Mouse (Mus musculus): ENCODE measurements around the gene Dnpep. TPM values are rescaled to one million over a fixed set of nuclear protein-coding genes. Genes with fewer than 3 reads are reported as not detected.

Dnpep gene
- 33.1 and 39.0 TPM in 2 replicates for total RNA-seq (2017)

DNA sequence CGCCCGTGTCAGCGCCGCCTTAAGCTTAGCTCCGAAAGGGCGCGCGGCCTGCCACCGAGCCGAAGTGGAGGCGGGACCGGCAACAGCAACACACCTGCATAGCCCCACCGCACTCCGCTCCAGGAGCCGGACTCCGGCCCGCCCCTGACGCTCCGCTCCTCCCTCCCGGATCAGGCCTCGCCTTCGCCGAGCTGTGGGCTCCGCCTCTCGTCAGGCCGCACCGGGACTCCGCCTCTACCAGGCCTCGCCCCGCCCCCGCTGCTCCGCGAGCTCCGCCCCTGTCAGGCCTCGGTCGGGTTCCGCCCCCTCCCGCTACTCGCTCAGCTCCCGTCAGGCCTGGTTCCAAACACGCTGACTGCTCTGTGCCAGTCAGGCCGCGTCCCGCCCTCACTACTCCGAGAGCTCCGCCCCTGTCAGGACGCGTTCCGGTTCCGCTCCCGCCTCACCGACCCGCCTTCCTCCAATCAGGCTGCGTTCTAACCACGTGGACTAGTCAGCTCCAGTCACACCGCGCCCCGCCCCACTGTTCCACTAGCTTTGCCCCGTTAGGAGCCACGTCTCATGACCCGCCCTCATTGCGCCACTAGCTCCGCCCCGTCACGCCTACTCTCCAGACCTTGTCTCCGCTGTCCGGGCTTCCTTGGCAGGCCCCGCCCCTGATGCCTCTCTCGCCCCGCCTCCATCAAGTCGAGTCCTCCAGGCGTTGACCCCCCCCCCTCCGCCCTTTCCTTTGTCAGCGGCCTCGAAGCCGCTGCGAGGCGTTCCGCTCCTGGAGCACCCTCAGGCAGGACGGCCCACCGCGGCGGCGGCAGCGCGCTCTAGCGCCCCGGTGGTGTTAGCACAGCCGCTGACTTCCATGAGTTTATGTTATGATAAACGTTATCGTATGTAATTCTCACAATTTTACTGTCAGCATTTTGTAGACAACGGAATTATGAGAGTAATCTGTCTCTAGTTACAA, at the start of gene Dnpep:
Gene Dnpep, minus strand, starts transcription at position 750 of the 961 bp plus-strand sequence.
- ATAC-seq (ENCODE audit: extremely low read depth, insufficient number of reproducible peaks, low FRiP score, poor library complexity, severe bottlenecking), result peak; percentile 85

DNA sequence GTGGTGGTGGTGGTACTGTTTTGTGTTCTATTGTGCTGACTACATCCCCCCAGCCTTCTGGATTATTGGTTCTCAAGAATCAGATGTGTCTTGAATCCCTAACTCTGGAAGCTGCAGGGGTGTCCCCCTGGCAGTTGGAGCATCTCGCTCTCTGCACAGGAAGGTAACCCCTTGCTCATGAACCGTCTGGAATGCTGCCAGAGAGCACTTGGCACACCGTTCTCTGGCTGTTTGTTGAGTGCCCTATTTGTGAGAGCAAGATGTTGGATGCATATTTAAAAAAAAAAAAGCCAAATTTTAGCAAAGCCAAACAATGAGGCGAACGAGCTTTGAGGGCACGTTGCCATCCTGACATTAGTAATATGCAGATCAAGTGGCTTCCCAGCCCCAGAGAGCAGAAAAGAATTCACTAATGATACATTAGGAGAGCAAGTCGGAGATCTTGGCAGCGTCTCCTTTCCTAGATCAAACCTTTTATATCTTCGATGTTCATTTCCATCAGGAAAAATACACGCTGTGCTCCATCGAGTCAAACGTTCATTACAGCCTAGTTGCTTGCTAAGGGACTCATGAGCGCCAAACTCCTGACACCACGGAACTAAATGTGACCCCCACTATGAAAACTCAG, 47.8 kb upstream of the Dnpep start:
- no peak for ATAC-seq (ENCODE audit: extremely low read depth, insufficient number of reproducible peaks, low FRiP score, poor library complexity, severe bottlenecking)

DNA sequence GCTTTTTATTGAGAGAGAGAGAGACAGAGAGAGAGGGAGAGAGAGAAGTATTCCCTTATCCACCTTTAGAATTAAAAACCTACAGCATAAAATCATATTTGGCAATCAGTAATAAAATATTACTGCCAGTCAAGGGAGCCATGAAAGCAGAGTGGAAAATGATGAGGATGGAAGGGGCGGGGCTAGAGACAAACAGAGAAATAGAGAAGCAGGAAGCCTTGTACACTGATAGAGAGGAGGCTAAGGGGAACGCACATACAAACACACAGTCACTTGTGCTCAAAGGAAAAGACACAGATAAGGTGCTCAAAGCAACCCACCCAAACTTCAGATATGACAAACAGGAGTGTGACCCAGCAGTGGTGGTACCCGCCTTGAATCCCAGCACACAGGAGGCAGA, 46.1 kb upstream of the Dnpep start:
- ATAC-seq (ENCODE audit: extremely low read depth, insufficient number of reproducible peaks, low FRiP score, poor library complexity, severe bottlenecking), result no peak

DNA sequence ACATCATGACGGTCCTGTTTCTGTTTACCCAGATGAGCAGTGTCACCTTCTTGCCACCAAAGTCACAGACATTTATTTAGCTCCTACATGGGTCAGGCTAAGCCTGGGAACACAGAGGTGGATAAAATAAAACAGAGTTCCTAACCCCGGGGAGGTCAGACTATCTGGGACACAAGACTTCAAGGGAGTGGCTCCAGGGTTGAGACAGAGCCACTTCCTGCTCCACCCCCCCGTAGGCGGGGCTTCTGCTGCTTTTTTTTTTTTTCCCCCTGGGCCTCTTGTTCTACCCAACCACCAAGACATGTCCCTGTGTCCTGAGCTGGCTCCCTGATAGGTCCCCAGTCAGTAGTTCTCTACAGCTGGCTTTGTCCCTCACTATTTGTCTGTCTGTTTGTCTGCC, 44.0 kb upstream of the Dnpep start:
- ATAC-seq (ENCODE audit: extremely low read depth, insufficient number of reproducible peaks, low FRiP score, poor library complexity, severe bottlenecking), result no peak

DNA sequence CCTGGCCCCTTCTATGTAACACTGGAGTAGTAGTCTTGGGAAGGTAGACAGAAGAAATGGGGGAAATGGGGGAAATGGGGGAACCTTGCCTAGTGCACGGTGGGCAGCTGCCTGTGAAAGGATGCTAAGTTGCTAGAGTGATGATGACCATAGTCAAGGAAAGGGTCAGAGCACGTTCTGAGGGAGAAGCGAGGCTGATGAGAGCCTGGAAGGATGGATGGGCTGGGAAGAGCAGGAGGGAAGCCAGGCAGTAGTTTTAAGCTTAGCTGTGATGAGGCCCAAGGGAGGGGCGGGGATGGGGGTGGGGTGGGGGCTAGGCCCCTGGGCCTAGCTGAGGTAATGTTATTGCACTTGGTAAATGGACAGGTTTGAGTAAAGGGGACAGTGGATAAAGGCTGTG, 43.3 kb upstream of the Dnpep start:
- ATAC-seq (ENCODE audit: extremely low read depth, insufficient number of reproducible peaks, low FRiP score, poor library complexity, severe bottlenecking), result no peak

DNA sequence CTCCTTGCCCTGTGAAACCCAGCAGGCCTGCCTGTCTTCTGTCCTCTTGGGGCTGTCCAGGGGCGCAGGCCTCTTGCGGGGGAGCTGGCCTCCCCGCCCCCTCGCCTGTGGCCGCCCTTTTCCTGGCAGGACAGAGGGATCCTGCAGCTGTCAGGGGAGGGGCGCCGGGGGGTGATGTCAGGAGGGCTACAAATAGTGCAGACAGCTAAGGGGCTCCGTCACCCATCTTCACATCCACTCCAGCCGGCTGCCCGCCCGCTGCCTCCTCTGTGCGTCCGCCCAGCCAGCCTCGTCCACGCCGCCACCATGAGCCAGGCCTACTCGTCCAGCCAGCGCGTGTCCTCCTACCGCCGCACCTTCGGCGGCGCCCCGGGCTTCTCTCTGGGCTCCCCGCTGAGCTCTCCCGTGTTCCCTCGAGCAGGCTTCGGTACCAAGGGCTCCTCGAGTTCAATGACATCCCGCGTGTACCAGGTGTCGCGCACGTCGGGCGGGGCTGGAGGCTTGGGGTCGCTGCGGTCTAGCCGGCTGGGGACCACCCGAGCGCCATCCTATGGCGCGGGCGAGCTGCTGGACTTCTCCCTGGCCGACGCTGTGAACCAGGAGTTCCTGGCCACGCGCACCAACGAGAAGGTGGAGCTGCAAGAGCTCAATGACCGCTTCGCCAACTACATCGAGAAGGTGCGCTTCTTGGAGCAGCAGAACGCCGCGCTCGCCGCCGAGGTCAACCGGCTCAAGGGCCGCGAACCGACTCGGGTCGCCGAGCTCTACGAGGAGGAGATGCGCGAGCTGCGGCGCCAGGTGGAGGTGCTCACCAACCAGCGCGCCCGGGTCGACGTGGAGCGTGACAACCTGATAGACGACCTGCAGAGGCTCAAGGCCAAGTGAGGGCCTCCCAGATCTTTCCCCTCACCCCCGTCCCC, 42.6 kb upstream of the Dnpep start, which contains the start of gene Des:
Gene Des, plus strand, starts transcription at position 218 of the 920 bp plus-strand sequence.
- ATAC-seq (ENCODE audit: extremely low read depth, insufficient number of reproducible peaks, low FRiP score, poor library complexity, severe bottlenecking), result no peak

DNA sequence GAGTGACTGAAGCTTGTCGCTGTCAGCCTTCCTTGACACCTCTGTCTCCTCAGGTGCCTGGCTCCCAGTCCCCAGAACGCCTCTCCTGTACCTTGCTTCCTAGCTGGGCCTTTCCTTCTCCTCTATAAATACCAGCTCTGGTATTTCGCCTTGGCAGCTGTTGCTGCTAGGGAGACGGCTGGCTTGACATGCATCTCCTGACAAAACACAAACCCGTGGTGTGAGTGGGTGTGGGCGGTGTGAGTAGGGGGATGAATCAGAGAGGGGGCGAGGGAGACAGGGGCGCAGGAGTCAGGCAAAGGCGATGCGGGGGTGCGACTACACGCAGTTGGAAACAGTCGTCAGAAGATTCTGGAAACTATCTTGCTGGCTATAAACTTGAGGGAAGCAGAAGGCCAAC, 41.6 kb upstream of the Dnpep start:
- ATAC-seq (ENCODE audit: extremely low read depth, insufficient number of reproducible peaks, low FRiP score, poor library complexity, severe bottlenecking), result no peak

DNA sequence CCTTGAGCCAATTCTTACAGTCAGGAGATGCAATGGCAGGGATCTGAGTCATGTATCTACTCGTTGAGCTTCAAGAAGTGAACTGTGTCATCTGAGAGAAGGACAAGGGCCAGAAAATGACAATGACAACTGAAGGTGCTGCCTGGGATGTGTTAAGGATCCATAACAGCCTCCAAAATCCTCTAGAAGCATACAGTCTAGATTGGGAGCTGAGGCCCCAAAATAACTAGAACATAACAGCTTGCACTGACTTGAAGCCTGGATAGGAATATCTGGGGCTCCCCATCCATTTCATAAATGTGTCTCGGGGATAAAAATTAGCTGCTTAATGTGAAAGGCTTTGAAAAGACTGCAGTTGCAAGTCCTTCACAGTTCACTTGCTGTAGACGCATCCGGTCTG, 40.2 kb upstream of the Dnpep start:
- ATAC-seq (ENCODE audit: extremely low read depth, insufficient number of reproducible peaks, low FRiP score, poor library complexity, severe bottlenecking), result no peak

DNA sequence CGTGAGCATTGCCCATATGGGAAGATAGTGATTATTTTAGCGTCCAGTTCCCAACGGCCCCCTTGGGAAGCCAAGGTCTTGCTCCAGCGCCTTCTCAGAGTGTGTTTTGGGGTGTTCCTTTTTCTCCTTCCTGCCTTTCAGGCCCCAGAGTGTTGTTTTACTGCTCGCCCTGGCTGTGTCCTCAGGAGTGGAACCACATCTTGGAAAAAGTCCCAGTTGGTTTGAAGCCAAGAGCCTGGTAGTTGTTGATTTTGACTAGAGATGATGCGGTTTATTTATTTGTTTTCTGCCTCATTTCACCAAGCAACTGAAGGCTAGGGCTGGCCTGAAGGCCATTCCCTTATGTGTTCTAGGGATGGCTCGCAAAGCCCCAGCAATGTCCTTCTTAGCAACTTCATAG, 39.5 kb upstream of the Dnpep start:
- ATAC-seq (ENCODE audit: extremely low read depth, insufficient number of reproducible peaks, low FRiP score, poor library complexity, severe bottlenecking), result no peak

DNA sequence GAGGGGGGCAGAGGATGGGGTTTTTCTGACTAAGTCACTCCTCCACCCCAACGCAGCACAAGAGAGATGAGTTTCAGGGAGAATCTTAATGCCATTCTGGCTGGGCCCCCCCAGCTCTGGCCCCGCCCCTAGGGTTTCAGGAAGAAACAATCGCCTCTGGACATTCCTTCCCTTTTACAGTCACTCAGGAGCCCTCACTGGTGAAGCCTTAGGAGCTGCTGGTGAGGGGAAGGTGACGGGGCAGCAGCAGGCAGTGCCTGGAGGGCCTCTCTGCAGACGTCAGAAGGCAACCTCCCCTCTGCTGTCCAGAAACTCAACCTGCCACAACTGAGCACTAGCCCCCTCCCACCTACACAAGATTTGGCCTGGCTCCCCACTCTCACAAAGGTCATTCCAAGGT, 31.5 kb upstream of the Dnpep start:
- ATAC-seq (ENCODE audit: extremely low read depth, insufficient number of reproducible peaks, low FRiP score, poor library complexity, severe bottlenecking), result no peak

DNA sequence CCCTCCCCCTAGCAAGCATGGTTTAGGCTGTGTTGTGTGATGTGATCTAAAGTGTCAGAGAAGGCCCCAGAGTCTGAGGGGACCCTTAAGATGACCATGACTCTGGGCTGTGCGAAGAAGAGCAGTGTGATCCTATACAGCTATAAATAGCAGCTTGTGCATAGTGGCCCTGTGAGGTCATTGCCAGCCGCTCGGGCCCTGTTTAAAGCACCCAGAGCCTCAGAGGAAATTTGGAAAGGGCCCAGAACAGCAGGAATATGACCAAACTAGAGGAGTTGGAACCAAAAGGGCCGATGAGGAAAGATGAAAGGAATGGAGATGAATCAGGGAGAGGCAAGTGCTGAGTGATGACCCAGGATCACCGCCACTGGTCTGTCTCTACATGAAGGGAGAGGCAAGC, 29.5 kb upstream of the Dnpep start:
- ATAC-seq (ENCODE audit: extremely low read depth, insufficient number of reproducible peaks, low FRiP score, poor library complexity, severe bottlenecking), result no peak

DNA sequence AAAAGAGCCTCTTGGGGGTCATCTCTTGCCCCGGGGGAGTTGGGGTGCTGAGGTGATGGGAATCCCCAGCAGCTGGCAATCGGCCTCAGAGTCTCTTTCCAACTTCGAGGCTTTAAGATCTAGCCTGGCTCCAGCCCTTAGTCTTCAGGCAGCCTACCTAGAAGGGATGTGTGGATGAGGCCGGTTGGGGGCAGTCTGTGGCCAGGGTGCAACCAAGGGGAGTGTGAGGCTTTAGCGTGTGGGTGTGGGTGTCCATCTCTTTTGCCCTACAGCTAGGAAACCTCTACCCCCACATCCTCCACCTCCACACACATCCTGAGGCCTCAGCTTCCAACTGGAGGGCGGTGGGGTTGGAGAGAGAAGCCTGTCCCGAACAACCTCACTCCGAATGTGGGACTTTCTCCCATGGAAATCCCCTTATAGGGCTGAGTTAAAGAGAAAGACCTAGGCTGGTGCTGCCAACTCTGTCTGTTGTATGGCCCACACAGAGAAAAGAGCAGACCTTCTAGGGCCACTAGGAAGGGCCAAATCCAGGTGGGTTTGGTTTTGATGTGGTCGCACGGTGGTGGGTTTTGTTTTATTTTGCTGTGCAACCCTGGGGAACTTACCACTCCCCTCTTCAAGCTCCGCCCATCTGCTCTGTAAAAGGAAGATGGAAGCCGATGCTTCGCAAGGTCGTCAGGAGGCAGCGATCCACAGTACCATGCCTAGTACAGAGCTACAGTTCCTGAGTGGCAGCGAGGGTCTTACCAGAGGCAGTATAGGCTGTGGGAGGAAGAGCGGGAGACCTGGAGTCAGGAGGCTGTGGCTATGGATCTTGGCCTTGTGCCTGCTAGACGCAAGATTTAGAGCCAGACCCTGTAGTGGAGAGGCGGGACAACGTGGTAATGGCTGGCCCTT, 27.5 kb upstream of the Dnpep start:
- ATAC-seq (ENCODE audit: extremely low read depth, insufficient number of reproducible peaks, low FRiP score, poor library complexity, severe bottlenecking), result no peak

DNA sequence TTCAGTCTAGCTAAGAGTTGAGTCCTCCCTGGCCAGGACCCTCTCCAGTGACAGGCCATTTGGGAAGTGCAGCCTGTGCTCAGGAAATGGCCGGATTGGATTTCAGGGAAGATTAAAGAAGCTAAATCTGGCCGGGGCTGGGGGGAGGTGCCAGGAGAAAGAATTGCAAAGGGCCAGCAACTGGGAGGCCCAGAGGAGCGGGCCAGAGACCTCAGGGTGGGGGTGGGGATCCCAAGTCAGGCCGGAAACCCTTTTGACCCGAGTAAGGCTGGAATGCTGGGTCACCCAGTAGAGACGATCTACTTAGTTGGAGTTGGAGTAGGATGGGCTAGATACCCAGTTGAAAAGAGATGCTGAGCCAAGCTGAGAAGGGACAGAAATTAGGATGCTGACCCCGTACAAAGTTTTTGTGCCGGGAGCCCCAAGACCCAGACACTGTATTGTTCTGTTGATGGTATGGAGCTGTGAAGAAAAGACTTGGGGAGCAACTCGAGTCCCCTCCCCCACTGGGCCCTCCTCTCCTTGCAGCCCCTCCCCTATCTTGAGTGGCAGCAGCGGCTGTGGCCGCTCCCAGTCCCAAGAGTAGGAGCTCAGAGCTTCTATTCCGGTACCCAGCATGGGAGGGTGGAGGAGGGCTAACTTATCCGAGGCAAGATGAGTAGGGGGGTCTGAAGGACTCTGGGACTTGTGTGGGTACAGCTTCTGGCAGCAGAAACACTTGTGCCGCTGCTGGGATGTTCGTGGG, 26.7 kb upstream of the Dnpep start:
- ATAC-seq (ENCODE audit: extremely low read depth, insufficient number of reproducible peaks, low FRiP score, poor library complexity, severe bottlenecking), result no peak

DNA sequence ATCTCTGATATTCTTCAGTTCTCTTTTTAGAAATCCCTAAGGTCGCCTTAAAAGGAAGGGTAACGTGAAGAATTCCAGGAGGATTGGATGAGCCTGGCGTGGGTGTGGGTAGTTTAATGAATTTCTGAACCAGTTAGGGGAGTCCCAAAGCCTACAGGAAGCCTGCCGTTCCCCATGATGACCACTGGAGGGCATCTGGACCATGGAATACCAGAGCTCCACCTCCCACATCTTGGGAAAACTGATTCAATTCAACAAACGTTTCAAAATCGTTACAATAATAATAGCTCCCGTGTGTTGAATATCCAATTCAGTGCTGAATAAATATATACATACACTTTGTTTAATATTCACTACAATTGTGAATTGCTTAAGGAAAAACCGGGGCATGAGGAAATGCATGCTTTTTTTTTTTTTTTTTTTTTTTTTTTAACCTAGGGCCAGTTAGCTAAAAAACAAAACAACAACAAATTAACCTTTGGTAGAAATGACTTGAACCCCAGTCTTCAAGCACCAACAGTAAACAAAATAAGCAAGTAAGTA, 25.2 kb upstream of the Dnpep start:
- ATAC-seq (ENCODE audit: extremely low read depth, insufficient number of reproducible peaks, low FRiP score, poor library complexity, severe bottlenecking), result 0 out of 2 replicates have a peak, but pooled peaks have one; percentile 39

DNA sequence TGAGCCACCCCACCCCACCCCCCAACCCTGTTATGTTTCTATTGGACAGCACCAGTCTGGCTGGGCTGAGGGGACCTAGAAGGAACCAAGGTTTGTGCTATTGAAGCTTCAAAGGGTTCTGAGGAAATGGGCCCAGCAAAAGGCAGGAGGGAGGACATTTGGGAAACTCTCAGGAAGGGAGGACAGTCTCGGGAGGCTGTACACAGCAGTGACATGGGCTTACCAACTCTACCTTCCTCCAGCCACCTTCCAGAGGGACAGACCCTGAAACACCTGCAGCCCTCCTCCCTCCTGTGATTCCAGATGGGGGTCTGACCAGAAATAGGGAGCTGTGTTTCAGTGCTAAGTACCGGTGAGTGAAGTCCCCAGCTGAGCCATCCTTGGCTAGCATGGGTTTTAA, 22.7 kb upstream of the Dnpep start:
- no peak for ATAC-seq (ENCODE audit: extremely low read depth, insufficient number of reproducible peaks, low FRiP score, poor library complexity, severe bottlenecking)

DNA sequence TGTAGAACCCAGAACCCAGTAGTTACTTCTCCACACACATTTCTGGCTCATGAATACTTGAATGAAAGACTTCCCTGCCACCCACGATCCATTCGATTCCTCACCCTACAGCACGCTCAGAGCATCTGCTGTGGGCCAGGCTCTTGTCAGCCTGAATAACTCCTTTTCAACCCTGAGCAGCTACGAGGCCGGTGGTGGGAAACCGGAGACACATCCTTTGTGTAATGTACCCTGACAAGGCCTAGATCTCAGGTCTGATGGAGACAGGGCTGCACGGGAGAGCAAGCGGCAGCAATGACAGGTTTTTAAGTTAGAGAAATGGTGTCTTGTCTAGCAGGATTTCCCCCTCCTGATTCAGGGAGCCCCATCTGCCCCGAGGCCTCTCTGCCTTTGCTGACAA, 21.5 kb upstream of the Dnpep start:
- ATAC-seq (ENCODE audit: extremely low read depth, insufficient number of reproducible peaks, low FRiP score, poor library complexity, severe bottlenecking), result no peak

DNA sequence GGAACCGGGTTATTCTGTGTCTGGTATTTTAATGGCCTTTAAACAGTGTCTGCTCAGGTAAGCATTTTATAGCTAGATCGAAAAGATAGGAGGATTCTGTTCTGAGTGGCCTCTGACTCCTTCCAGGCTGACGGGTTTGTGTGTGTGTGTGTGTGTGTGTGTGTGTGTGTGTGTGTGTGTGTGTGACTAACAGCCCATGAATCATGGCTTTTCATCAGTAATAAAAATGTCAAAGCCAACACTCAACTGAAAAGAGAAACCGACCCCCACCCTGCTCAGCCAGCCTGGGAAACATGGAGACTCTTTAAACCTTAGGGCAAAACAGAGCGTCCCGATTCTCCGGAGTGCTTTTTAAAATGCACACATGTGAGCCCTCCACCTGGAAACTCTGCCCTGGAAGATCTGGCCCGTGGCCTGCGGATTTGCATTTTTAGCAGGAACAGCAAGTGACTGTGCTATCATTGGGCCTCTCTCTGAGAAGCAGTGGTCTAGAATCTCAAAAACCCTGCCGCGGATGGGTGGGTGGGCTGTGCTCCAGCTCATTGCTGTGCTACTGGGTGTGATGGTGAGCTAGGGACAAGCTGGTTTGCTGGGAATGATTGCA, 20.4 kb upstream of the Dnpep start:
- no peak for ATAC-seq (ENCODE audit: extremely low read depth, insufficient number of reproducible peaks, low FRiP score, poor library complexity, severe bottlenecking)
